ENCODE assay signal across 10 mouse cellular contexts in genomic region chr11:24674208-24674571, GRCm38 (mm10).
"Had no signal": no experiment of that assay in that cellular context is flagged by ENCODE, and none has a peak within 500 bp of the region (broad histone marks: within the 10 kb centered on the region; RNA-seq: fewer than 3 reads in every experiment).

No protein-coding gene starts in this region.

- H3K36me3 ChIP-seq: limb, embryonic 12.5 days; liver, embryonic 13.5 days; midbrain, embryonic 12.5 days; stomach, embryonic 15.5 days had no signal

- H3K4me2 ChIP-seq: limb, embryonic 12.5 days; liver, embryonic 13.5 days; midbrain, embryonic 12.5 days; stomach, embryonic 15.5 days had no signal

- ATAC-seq: liver, postnatal 0 days had no signal

- H3K9ac ChIP-seq: limb, embryonic 12.5 days; liver, embryonic 13.5 days; liver, postnatal 0 days; midbrain, embryonic 12.5 days; stomach, embryonic 15.5 days had no signal

- DNase-seq: kidney, postnatal 14 days; liver; liver, embryonic 13.5 days; liver, postnatal 0 days; right cerebral cortex, postnatal 14 days; thymus, adult 2 months; thymus, postnatal 25 days had no signal

- H3K4me1 ChIP-seq: liver, embryonic 13.5 days; midbrain, embryonic 12.5 days; stomach, embryonic 15.5 days had no signal

- H3K9me3 ChIP-seq: limb, embryonic 12.5 days; liver, embryonic 13.5 days; midbrain, embryonic 12.5 days; stomach, embryonic 15.5 days had no signal

- H3K27ac ChIP-seq: limb, embryonic 12.5 days; liver, embryonic 13.5 days; midbrain, embryonic 12.5 days; stomach, embryonic 15.5 days had no signal

- H3K4me3 ChIP-seq: limb, embryonic 12.5 days; liver, embryonic 13.5 days; midbrain, embryonic 12.5 days; stomach, embryonic 15.5 days had no signal

- H3K27me3 ChIP-seq: liver, embryonic 13.5 days; midbrain, embryonic 12.5 days; stomach, embryonic 15.5 days had no signal
